Mouse (Mus musculus) left cerebral cortex, postnatal 14 days (tissue): ENCODE measurements around the gene Fam240b. TPM values are rescaled to one million over a fixed set of nuclear protein-coding genes. Genes with fewer than 3 reads are reported as not detected.
A peak's percentile ranks its signal among the peaks of the same experiment; 100 is the strongest.

ENCODE experiments used
- DNase-seq, 2 experiments: peaks; one replicate each; pipeline ENCODE4 v3.0.0; 2021 to 2022; ENCODE audit warnings: low spot score in 2 of 2, mixed read lengths in 1 of 2
- intact Hi-C: fragments of 180-260 bp; cut with DNase I; formaldehyde crosslinking; loops from one replicate; pipeline ENCODE4 v1.15.1; 2025
- total RNA-seq, 2 experiments: library from RNA; stranded (reverse); gene quantifications; 2 replicates each; pipeline ENCODE4 v1.2.3; 2021

Fam240b gene
- total RNA-seq, 2 experiments from 2014 or later = not detected

DNA sequence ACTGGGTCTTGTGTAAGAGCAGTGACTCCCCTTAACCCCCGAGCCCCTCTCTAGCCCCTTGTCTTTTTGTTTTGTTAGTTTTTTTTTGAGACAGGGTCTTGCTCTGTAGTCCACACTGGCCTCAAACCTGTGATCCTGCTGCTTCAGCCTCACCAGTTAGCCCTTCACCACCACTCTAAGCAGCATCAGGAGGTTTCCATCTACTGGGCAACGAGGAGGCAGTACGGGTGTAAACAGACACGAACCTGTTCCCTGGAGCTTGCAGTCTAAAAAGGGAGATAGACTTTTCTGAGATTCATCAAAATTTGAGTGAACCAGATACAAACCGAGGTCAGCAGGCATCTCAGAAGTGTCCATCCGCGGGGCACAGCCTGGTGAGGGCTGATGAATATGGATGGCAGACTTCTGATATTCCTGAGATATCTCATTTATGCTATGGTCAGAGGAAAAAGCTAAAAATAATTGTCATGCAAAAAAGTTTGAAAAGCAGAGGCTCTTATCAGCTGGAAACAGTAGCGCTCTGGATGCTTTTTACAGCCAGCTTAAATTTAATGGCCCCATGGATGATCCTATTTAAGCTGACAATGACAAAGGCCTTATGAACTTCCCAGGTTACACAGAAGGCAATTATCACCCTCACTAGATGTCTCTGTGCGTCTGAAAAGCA, 52.2 kb downstream of the Fam240b start:
- intact Hi-C loops = loop anchor here (10.0 kb wide), 2 partner anchors 129 to 459 kb away; partner anchors contain the start of gene Cntnap3

DNA sequence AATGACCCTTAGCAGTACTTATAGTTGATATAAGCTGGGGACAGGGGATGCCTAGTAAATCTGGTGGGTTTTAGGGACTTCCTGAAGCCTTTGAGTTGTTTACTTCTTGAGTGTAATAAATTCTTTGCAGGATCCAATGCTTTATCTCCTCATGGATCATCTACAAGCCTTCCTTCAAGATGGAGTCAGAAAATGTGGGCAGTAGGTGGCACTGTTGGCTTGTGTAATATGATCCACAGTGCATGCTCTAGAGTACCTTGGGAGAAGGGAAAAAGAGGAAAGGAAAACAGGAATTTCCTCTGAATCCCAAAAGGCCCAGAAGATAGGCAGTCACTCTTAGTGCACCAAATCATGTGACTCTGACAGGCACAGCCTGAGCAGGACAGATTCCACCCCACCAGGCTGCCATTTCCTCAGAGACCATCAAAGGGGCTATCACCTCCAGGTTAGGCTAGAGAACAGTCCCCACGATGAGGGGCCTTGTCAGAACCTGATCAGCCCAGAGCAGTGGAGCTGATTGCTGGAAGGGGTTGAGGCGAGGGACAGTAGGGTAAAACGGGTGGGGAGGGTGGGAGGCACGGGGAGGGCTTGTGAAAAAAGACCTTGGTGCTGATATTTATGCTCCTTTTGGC, 54.2 kb downstream of the Fam240b start:
- DNase-seq = peak; percentile 80 to 81
- intact Hi-C loops = loop anchor here (2.0 to 10.0 kb wide), 5 partner anchors 131 to 869 kb away; partner anchors contain the start of gene Cntnap3

More for the DNA sequence above, 52.2 kb downstream of the Fam240b start:
- no peak for DNase-seq

DNA sequence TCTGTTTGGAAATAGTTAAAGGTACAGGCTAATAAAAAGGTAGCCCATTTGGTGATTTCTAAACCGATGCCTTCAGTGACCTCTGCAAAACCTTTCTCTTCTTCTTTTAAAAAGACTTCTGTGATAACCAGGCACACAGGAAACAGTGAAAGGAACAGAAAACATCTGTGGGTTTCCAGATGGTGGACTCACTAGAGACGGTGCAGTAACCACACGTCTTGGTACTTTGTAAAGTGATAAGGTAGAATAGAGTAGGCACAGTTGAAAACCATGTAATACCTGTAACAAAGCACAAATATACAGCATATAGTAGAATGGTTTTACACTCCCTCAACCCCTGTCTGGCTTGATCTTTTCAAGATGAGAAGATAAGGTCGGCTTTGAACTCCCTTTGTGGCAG, 57.0 kb downstream of the Fam240b start:
- intact Hi-C loops = loop anchor here (5.0 to 10.0 kb wide), 4 partner anchors 134 to 872 kb away; partner anchors contain the start of gene Cntnap3
- no peak for DNase-seq

DNA sequence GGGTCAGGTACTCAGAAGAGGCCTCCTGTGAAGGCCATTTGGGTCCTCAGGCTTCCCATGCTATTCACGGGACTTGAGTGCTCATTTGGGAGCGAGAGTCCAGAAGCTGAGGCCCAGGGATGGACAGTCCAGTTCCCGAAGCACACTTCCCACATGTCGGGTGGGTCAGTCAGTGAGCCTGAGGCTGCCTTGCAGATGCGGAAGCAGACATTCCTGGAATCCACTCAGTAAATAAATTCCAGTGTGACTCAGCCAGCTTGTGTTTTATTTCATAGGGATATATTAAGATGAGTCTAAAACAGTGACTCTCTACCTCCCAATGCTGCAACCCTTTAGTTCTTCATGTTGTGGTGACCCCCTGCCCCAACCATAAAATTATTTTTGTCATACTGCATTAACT, 58.1 kb downstream of the Fam240b start:
- DNase-seq = no peak

DNA sequence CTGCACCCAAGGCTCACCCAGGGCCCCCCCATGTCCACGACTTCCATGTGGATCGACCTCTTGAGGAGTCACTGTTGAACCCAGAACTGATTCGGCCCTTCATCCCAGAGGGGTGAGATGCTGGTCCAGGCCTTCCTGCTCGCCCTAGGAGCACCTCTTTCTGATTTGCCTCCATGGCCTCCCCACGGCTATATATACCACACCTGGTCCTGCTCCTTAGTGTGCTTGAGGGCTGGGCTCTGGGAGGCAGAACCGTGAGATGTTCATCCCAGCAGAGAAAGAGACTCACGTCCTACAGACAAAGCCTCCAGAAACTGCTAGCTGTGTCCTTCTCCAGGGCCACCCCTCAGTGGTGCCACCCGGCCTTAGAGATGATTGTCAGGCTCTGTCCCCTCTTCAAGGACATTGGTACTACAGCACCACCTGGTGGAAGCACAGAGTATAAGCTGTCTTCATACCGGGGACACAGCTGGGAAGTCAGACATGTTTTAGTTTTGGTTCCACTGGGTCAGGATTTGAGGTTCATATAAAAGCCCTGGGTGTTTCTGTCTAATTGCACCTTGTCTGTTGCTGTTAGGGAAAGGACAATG, 58.6 kb downstream of the Fam240b start:
- intact Hi-C loops = loop anchor here (1.0 to 10.0 kb wide), 2 partner anchors 124 to 676 kb away; partner anchors contain the start of gene Mfsd14b
- peak; percentile 73 to 78 for DNase-seq

More for the DNA sequence above, 58.1 kb downstream of the Fam240b start:
- intact Hi-C loops = loop anchor here (1.0 to 10.0 kb wide), 2 partner anchors 124 to 675 kb away; partner anchors contain the start of gene Mfsd14b

DNA sequence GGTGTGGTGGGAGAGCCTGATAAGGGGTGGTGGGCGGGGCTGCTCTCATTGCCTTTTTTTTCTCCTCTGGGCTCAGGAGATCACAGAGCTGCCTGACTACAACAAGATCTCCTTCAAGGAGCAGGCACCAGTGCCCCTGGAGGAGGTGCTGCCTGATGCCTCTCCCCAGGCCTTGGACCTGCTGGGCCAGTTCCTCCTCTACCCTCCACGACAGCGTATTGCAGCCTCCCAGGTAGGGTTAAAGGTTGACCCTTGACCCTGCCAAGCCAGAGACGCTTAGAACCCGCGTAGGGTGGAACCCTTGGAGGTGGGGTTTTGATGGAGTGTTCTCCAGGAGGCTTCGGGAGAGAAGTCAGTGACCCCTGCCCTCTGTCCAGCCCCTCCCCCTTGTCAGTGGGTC, 59.8 kb downstream of the Fam240b start:
- intact Hi-C loops = loop anchor here (10.0 kb wide), 1 partner anchor 677 kb away; the partner anchor contains the start of gene Mfsd14b

DNA sequence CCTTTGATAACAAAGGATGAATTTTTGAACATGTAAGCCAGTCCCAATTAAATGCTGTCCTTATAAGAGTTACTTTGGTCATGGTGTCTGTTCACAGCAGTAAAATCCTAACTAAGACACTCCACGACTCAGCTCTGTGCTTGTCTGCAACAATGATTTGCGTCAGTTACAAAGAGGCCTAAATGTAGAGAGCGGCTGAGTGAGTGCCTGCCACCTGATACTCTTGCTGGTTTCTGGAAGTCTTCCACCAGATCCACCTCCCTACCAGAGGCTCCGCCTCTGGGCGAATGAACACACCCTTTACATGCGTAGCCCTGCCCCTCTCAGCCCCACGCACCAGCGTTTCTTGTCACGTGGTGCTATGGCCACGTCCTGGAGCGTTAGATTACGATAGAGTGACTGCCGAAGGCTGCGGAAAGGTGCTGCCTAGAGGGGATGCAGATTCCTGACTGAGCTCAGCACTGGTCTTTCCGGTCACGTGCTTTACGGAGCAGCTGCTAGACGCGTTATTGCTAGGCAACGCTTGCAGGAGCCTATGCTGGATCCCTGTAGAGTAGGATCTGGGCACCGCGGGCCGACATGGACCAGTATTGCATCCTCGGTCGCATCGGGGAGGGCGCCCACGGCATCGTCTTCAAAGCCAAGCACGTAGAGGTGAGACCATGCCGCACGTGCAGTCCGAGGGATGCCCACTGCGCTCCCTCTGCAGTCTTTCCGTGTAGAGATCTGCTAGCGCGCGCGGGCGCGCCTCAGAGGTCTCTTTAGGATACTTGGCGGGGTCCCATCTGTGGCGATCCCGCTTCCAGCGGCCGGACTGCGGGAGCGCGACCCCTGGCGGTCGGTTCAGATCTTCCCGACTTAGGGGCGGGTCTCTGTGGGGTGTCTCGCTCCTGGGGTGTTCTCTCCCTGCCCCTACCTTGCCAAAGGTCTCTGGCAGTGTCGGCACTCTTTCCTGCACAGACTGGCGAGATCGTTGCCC, 65.3 kb downstream of the Fam240b start, which contains the start of gene Cdk20:
Gene Cdk20 (plus strand): TSS at position 298 of the 979 bp plus-strand sequence.
- intact Hi-C loops = loop anchor here (2.0 to 10.0 kb wide), 3 partner anchors 64 to 682 kb away; partner anchors contain the start of gene Mfsd14b
- DNase-seq = peak; percentile 94 to 98

More for the DNA sequence above, 59.8 kb downstream of the Fam240b start:
- DNase-seq = no peak

Other genes starting within 250 kb of the Fam240b start
- 1 to 10 TPM; 4.6 to 6.0 TPM for gene Cdc14b, start 222.5 kb downstream of the Fam240b start, total RNA-seq
- gene Aaed1, start 185.1 kb downstream of the Fam240b start, total RNA-seq = 10 to 100 TPM; 10.5 to 15.0 TPM
- gene Ctsl, start 126.9 kb downstream of the Fam240b start, total RNA-seq = 100 to 1,000 TPM; 179 to 186 TPM
- gene Cdk20, start 65.5 kb downstream of the Fam240b start, total RNA-seq = 10 to 100 TPM; 10.3 to 11.9 TPM